Mouse (Mus musculus) cerebellum, adult 2 months (tissue): ENCODE measurements around the gene Dnajb3.

Experiments
- CTCF ChIP-seq: fragments of 200-500 bp; IDR thresholded peaks from 2 replicates; pipeline ENCODE4 v1.5.1; 2011; ENCODE audit warnings: low read depth, mild to moderate bottlenecking, control low read depth, low read length, moderate library complexity, borderline replicate concordance; ENCODE audit not compliant: insufficient read depth
- POLR2A ChIP-seq: fragments of 200-500 bp; IDR thresholded peaks from 2 replicates; pipeline ENCODE4 v1.6.1; 2011; ENCODE audit warnings: low read length, control low read depth, borderline replicate concordance; ENCODE audit not compliant: insufficient read depth

- TF ChIP-seq CTCF (no peak), POLR2A (no peak)
Observed at GRCm38 (mm10) chr1:88224029-88224776, 18.6 kb upstream of the Dnajb3 start.
